Comparison of ENCODE assay signal across 11 mouse cellular contexts in the genomic region with DNA sequence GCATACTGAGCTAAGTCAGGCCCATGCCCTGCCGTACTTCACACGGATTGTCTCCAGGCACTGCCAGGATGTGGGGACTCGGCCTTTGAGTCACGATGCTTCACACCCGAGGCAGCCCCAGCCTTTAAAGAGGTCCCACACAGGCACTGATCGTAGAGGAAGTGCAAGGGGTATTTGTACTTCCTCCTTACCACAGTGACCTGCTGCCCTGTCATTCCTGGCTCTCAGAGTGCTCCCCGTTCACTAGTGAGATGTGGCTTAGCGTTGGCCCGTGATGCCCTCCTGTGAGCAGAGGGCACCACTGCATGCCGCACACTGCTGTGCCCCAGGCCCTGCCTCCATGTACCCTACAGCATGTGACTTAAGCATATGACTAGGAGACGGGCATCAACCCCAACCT.
A peak's percentile ranks its signal among the peaks of the same experiment; 100 is the strongest.
DNase-seq lines count a peak whose midpoint lies in the region; ATAC-seq lines count a peak whose summit lies in the region.
"Had no signal": no experiment of that assay in that cellular context is flagged by ENCODE, and none has a peak within 500 bp of the region (broad histone marks: within the 10 kb centered on the region; RNA-seq: fewer than 3 reads in every experiment).

No protein-coding gene starts in this region.

- WGBS in liver, embryonic 15.5 days (ENCODE audit: insufficient replicate concordance) = 21% methylated on average over 11 of the region's 11 CpGs
- 51% methylated on average over 11 of the region's 11 CpGs for WGBS in liver, embryonic 11.5 days
- 86% methylated on average over 11 of the region's 11 CpGs for WGBS in forebrain, embryonic 16.5 days

- H3K9me3 ChIP-seq in liver, embryonic 15.5 days (replicated peaks) = no peaks in the 10 kb centered on the region
- no peaks in the 10 kb centered on the region for H3K9me3 ChIP-seq in liver, embryonic 11.5 days (ENCODE audit: control insufficient read depth, low read length)
- no peaks in the 10 kb centered on the region for H3K9me3 ChIP-seq in forebrain, embryonic 16.5 days (ENCODE audit: control insufficient read depth, low read length)

- no peak overlapping the region for H3K4me2 ChIP-seq in liver, embryonic 15.5 days
- no peak overlapping the region for H3K4me2 ChIP-seq in liver, embryonic 11.5 days
- H3K4me2 ChIP-seq in forebrain, embryonic 16.5 days (ENCODE audit: low read length) = no peak overlapping the region

- no peak overlapping the region for H3K4me3 ChIP-seq in liver, embryonic 15.5 days (replicated peaks)
- no peak overlapping the region for H3K4me3 ChIP-seq in liver, embryonic 11.5 days (ENCODE audit: low read depth, low read length)
- H3K4me3 ChIP-seq in forebrain, embryonic 16.5 days (replicated peaks; ENCODE audit: low read length) = no peak overlapping the region
- H3K4me3 ChIP-seq: myocyte had no signal

- 0 out of 2 replicates have a peak, but pooled peaks have one; percentile 34 for ATAC-seq in liver, embryonic 15.5 days (ENCODE audit: insufficient read depth)
- ATAC-seq in liver, embryonic 11.5 days (replicated peaks; ENCODE audit: low FRiP score) = no peak
- peak; percentile 79 for ATAC-seq in monocyte, adult 5-6 weeks (replicated peaks; ENCODE audit: insufficient number of reproducible peaks, low FRiP score, low TSS enrichment, poor library complexity, severe bottlenecking)
- ATAC-seq in erythroblast, adult 5-6 weeks (replicated peaks; ENCODE audit: low FRiP score, poor library complexity, severe bottlenecking) = no peak
- no peak for ATAC-seq in forebrain, embryonic 16.5 days

- no peaks in the 10 kb centered on the region for H3K36me3 ChIP-seq in liver, embryonic 15.5 days (replicated peaks)
- H3K36me3 ChIP-seq in liver, embryonic 11.5 days (ENCODE audit: control insufficient read depth, insufficient read depth, low read length) = no peaks in the 10 kb centered on the region; the same call in 1 of the 2 replicates
- H3K36me3 ChIP-seq in forebrain, embryonic 16.5 days (ENCODE audit: control insufficient read depth, insufficient read depth) = no peaks in the 10 kb centered on the region
- H3K36me3 ChIP-seq: G1E had no signal

- H3K27me3 ChIP-seq in liver, embryonic 15.5 days = no peaks in the 10 kb centered on the region
- no peaks in the 10 kb centered on the region for H3K27me3 ChIP-seq in liver, embryonic 11.5 days (replicated peaks; ENCODE audit: control insufficient read depth, insufficient read depth, low read length)
- H3K27me3 ChIP-seq in forebrain, embryonic 16.5 days (replicated peaks; ENCODE audit: control insufficient read depth, insufficient read depth, low read length) = no peaks in the 10 kb centered on the region

- DNase-seq in liver, embryonic 11.5 days (ENCODE audit: low spot score) = no peak
- peak; percentile 72 for DNase-seq in CD4-positive helper T cell, adult 2 months (ENCODE audit: low read depth, low spot score)
- peak; percentile 68 for DNase-seq in T-cell, adult 2 months (ENCODE audit: low spot score)
- DNase-seq: heart, adult 18-20 months; kidney, adult 11 months had no signal

- H3K27ac ChIP-seq in liver, embryonic 15.5 days (replicated peaks) = no peak overlapping the region
- no peak overlapping the region for H3K27ac ChIP-seq in liver, embryonic 11.5 days (ENCODE audit: low read depth, low read length)
- no peak overlapping the region for H3K27ac ChIP-seq in forebrain, embryonic 16.5 days (ENCODE audit: low read length)

- no peak overlapping the region for H3K9ac ChIP-seq in liver, embryonic 15.5 days
- H3K9ac ChIP-seq in liver, embryonic 11.5 days (ENCODE audit: low read depth, low read length) = no peak overlapping the region
- H3K9ac ChIP-seq in forebrain, embryonic 16.5 days (replicated peaks; ENCODE audit: low read depth, low read length) = no peak overlapping the region

- peaks cover 11% of the 10 kb centered on the region for H3K4me1 ChIP-seq in liver, embryonic 15.5 days (replicated peaks)
- peaks cover 3% of the 10 kb centered on the region for H3K4me1 ChIP-seq in liver, embryonic 11.5 days (replicated peaks; ENCODE audit: control insufficient read depth, insufficient read depth, low read length)
- peaks cover 18% of the 10 kb centered on the region for H3K4me1 ChIP-seq in forebrain, embryonic 16.5 days (replicated peaks; ENCODE audit: control insufficient read depth, insufficient read depth, low read length)

Comparison
In these comparisons a context has a peak if more than half of its experiments do, and no peak if none do; other contexts are left out.
1. ATAC-seq: peak in liver, embryonic 15.5 days (single experiment) and monocyte, adult 5-6 weeks (single experiment); none in liver, embryonic 11.5 days (single experiment), erythroblast, adult 5-6 weeks (single experiment) and forebrain, embryonic 16.5 days (single experiment).